Mouse (Mus musculus): ENCODE measurements around the gene Supt6.
"Not testable (repeated sequence)": the region's sequence is repeated elsewhere in the genome, so short reads cannot be mapped to it uniquely, and the experiment has no call there.

Supt6 gene

DNA sequence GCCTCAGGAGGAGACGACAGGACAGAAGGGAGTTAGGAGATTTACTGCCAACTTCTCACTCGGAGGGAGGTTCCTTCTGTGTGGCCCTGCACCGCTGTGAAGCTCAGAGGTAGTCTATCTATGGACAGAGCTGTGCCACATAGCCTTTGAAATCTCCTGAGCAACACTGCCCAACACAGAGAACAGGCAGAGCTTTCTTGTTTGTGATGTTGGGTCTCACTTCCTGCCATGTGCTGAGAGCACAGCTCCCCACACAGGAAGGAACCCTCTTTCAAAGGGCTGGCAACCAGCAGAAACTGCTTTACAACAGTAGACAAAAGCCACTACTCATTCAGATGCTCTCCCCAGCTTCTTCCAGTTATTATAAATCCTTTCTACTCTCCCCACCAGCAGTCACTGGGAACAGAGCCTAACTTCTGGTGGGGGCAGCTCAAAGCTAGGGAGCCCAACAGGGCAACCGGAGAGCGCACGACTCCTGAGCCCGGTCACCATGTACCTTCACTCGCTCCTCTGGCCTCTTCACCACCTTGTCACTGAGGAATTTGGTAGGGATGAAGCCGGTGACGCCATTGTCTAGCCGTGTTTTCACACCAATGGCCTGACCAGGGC lies 30.0 kb downstream of the Supt6 start:
- no peak for DNase-seq (ENCODE audit: low read depth)

DNA sequence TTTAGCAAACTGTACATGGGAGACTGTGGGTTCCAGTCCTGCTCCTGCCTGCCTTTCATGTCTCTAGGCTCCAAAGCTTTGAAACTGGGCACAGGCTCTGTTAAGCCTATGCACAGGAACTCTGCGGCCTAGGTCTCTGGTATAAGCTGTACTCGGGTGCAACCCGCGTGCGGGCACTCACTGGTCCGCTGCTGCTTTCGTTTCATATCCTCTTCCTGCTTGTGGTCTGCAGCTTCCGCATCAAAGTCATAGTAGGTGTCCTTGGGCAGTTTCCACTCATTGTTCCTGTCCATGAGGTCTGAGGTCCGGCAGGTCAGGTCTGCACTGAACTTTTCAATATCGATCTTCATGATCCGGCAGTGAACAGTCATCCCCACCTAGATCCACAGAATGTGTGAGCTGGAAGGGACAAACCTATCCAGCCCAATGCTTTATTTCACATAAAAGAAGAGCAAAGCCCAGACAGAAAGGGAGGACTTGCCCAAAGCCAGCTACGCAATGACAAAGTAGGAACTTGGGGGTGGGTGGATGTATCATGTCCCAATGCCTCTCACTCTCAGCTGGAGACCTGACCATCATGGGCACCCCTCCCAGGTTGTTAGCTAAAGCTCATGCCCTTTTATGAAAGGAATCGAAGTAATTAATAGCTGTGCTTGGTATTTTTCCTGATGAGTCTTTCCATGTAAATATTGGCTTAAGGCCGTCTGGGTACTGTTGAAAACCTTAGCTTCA lies 32.5 kb downstream of the Supt6 start:
- no peak for DNase-seq (ENCODE audit: low read depth)

- DNase-seq (ENCODE audit: low read depth), result no peak
These were observed 34.3 kb downstream of the Supt6 start for GRCm38 (mm10) chr11:78211513-78211912.

- DNase-seq (ENCODE audit: low read depth), result no peak
These were observed 35.2 kb downstream of the Supt6 start for GRCm38 (mm10) chr11:78210615-78211014.

DNA sequence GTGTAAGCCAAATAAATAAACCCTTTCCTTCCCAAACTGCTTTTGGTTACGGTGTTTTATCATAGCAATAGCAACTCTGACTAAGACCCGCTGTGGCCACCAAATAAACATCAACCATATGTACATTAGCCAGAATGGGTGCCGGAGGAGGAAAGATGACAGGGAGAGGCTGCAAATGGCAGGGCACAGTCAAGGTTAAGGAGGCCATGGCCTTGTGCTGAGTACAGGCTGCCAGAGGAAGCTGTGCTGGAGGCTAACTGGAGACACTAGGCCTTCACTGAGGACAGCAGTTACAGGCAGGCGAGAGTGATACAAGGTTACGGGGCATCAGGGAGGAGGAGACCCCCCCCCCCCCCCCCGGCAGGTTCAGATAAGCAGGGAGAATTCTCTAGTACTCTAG lies 35.9 kb downstream of the Supt6 start:
- no peak for DNase-seq (ENCODE audit: low read depth)

- no peak for DNase-seq (ENCODE audit: low read depth)
These were observed 38.6 kb downstream of the Supt6 start for GRCm38 (mm10) chr11:78207190-78207589.

DNA sequence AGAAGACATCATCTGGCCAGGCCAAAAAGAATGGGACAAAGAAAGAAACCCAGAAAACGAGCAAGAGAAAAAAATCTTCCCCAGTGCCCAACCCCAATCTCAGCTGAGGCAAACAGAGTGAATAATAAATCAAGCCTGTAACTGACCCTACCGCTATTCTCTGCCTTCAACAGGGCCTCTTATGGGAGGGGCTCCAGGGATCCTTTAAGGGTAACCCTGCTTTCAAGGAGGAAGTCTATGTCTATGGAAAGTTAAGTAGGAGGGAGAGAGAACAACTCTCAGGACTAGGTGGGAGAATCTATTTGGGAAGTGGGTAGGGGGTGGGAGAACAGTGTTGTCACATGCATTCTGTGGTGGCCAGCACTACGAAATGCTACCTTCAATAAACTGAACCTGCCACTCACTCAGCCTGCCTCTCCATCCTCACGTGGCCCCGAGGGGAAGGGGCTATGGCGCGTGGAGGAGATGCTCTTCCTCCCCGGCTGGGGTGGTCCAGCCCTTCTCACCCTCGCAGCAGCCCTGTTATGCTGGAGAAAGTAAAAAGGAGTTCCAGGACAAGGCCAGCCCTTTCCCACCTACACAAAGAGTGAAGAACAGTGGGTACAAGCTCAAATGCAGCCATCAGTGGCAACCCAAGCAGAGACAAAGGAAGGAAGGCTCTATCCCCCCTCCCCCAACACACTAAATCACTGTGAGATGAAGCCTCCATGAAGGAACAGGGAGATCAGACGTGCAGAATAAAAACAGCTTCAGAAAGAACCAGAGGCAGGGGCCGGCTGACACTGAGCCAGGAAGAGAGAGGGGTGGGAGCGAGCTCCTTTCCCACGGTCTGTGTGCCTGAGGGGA lies 40.2 kb downstream of the Supt6 start:
- no peak for DNase-seq (ENCODE audit: low read depth)

DNA sequence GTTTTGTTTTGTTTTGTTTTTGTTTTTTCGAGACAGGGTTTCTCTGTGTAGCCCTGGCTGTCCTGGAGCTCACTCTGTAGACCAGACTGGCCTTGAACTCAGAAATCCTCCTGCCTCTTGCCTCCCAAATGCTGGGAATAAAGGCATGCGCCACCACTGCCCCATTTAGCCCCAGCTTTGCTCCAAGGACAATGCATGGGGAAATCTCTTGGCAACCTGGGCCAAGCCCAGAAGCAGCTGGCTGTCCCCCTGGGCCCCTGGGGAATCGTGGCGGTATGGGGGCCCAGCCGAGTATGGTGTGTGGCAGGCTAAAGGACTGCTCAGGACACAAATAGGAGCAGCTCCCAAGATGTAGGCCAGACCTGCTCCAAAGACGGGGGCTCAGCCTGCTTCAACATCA lies 41.5 kb downstream of the Supt6 start:
- DNase-seq (ENCODE audit: low read depth), result no peak

- no peak for DNase-seq (ENCODE audit: low read depth)
These were observed 43.4 kb downstream of the Supt6 start for GRCm38 (mm10) chr11:78202372-78202771.

DNA sequence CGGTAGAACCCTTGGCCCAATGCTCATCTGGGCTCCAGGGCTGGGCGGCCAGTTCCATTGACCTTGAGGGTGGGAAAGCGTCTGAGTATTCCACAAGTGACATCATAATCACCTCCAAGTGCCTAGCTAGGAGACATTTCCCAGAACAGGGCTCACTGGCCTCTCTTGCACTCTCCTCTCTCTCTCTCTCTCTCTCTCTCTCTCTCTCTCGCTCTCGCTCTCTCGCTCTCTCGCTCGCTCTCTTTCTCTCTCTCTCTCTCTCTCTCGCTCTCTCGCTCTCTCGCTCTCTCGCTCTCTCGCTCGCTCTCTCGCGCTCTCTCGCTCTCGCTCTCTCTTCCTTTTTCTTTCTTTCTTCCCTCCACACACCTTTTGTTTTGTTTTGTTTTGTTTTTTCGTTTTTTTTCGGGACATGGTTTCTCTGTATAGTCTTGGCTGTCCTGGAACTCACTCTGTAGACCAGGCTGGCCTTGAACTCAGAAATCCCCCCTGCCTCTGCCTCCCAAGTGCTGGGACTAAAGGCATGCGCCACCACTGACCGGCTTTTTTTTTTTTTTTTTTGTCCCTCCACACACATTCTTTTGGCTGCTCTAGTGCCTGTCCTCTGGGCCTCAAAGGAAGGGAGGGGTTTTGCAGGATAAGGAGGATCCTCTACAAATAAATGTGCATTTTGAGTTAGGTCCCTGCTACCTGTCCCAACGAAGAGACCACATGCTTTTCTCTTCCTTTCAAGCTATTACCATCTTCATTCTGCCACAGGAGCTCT lies 50.5 kb downstream of the Supt6 start:
- no peak for DNase-seq (ENCODE audit: low read depth)

GRCm38 (mm10) chr11:78194411-78195100 lies 51.2 kb downstream of the Supt6 start:
- no peak for DNase-seq (ENCODE audit: low read depth)

GRCm38 (mm10) chr11:78193113-78193512 lies 52.7 kb downstream of the Supt6 start, which contains the start of gene Proca1:
Proca1 (plus strand) TSS chr11:78193392.
- DNase-seq (ENCODE audit: low read depth), result no peak

DNA sequence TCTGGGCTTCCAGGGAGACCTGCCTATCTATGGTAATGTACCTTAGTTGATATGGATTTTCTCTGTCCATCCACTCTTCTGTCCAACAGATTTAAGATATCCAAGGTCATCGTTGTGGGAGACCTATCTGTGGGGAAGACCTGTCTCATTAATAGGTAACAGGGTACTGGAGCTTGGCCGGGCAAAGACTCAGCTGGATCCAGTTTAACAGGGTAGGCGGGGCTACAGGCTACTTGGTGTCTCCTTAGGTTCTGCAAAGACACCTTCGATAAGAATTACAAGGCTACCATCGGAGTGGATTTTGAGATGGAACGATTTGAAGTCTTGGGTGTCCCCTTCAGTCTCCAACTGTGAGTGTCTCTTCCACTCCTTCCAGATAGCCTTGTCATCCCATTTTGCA lies 55.7 kb downstream of the Supt6 start:
- no peak for DNase-seq (ENCODE audit: low read depth)

DNA sequence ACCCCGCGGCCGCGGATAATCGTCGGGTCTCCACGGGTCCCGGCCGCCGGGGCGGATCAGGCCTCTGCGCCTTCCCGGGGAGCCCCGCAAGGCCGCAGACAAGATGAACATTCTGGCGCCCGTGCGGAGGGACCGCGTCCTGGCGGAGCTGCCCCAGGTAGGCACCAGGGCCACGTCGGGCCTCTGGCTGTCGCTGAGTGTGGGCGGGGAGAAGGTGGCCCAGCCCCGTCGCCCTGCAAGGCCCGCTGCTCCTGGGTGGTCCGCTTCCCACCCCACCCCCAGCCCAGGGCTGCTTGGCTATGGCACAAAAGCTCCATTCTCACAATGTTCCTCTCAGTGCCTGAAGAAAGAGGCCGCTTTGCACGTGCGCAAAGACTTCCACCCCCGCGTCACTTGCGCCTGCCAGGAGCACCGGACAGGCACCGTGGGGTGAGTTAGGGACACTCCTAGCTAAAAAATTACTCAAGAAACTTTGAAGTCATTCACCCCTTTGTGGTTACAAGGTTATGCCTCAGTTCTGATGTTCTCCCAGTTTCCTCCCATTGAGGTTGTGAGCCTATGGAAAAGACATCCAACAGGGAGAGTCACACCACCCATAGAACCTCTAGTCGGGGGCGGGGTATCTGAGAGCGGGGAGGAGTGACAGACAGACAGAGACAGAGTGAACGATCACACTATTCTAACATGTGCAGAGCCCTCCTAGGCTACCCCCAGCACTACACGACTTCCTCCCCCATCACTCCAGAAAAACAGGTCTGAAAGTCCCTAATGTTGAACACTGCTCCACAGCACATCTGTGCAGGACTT lies 56.4 kb downstream of the Supt6 start:
- no peak for DNase-seq (ENCODE audit: low read depth)

DNA sequence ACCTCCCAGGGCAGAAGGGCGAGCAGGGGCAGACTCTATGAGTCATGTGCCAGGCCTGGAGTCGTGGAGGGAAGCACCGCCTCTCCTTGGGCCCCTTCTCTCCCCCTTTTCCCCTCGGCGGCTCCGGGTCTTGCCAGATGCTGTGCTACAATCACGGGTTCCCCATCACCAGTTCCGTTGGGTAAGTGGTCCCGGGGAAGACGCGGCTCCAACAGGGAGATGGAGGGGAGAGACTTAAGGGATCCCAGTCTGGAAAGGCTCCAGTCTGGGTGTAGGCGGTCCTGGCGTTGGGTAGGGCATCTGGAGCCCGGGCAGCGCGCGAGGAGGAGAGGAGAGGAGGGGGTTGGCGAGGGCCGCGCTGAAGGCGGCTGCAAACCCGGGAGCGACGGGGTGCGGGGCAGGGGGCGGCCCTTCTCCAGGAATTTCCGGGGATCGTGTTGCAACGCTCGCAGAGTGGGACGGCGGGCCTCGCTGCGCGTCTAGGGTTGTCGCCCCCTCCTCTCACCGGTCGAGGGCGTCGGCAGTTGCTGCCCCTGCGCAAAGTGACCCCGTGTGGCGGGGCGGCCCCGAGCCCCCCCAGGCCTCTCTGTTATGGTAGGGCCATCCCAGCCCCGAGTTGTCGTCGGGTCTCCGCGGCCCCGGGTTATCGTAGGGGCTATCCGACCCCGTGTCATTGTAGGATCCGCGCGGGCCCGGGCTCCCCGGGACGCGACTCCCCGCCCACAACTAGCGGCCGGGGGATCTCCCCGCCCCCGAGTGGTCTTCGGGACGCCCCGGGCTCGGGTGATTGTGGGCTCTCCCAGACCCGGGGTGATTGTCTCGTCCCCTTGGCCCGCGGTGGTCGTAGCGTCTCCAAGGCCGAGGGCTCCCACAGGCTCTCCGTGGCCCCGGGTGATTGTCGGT lies 57.2 kb downstream of the Supt6 start, which contains the start of gene Rab34:
TSS of gene Rab34 (plus strand) at position 100 of the 903 bp plus-strand sequence.
- DNase-seq (ENCODE audit: low read depth), result no peak

GRCm38 (mm10) chr11:78184702-78185101 lies 61.1 kb downstream of the Supt6 start:
- DNase-seq (ENCODE audit: low read depth), result not testable (repeated sequence)

DNA sequence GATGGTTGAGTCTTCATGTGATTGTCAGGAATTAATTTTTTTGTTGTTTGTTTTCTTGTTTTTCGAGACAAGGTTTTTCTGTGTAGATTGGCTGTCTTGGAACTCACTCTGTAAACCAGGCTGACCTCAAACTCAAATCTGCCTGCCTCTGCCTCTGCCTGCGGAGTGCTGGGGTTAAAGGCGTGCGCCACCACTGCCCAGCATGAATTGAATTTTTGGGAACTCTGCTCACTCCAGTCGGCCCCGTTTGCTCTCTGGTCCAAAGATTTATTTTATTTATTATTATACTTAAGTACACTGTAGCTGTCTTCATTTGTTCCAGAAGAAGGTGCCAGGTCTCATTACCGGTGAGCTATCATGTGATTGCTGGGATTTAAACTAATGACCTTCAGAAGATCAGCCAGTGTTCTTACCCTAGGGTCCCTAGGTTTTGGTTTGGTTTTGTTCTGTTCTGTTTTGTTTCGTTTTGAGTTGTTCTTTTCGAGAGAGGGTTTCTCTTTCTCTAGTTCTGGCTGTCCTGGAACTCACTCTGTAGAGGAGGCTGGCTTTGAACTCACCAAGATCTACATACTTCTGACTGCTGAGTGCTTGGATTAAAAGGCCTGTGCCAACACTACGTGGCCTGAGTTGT lies 61.8 kb downstream of the Supt6 start:
- no peak for DNase-seq (ENCODE audit: low read depth)

DNA sequence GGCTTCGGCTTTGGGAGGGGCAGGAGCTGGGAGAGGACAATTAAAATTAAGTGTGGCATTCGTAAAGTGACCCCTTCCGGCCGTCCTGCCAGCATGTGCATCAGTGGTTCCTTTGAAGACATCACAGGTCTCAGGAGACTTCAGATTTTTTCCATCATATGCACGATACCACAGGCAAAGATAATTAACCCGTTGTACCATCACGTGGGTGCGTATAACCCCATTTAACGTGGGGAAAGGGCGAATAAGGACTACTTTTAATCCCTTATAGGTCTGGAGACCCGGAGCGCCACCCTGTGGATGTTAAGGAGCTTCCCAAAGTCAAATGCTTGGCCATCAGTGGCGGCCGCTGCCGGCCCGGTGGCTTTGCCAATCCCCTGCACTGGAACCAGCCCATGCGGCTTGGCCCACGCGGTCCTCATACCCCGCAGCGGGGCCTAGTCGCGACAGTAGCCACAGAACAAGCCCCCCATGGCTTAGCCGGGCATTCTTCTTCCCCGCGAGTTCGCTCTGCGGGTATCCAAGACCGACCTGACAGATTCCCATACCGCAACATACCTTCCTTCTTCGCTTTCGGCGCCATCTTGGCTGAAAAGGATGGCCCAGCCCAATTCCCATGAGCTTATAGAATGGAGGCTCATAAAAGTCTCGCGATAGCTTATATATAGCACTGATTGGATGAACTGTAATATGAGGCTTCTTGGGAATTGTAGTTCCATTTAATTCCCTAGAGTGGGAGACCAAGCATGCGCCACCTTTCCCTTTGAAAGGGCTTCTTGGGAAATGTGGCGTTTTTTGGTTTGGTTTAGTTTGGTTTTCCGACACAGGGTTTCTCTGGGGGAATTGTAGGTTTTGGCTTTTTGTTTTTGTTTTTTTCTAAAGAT lies 62.6 kb downstream of the Supt6 start, which contains the start of gene Rpl23a:
TSS of gene Rpl23a (minus strand) at position 624 of the 884 bp plus-strand sequence.
- no peak for DNase-seq (ENCODE audit: low read depth)
